Mouse (Mus musculus): ENCODE results near the gene Mier3.

Mier3 gene

DNA sequence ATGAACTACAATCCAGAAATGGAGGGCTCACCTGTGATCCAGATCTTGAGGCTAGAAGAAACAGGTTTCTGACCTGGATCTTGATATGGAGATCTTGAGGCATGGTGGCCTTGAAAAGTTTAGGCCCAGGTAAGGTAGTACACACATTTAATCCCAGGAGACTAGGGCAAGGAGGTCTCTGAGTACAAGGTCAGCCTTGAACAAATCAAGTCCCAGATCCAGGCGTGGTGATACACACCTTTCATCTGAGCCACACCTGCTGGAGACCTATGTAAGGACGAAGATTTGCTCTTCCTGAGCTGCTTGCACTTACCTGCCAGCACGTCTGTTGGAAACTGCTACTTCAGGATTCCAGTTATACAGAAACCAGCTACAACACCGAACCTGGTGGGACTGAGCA lies at the start of gene Mier3:
Gene Mier3 (plus strand): TSS at position 301 of the 400 bp plus-strand sequence.
- no peak for DNase-seq (ENCODE audit: low spot score)

- no peak for DNase-seq (ENCODE audit: low spot score)
These were observed 46.3 kb upstream of the Mier3 start for GRCm38 (mm10) chr13:111634163-111635160.

DNA sequence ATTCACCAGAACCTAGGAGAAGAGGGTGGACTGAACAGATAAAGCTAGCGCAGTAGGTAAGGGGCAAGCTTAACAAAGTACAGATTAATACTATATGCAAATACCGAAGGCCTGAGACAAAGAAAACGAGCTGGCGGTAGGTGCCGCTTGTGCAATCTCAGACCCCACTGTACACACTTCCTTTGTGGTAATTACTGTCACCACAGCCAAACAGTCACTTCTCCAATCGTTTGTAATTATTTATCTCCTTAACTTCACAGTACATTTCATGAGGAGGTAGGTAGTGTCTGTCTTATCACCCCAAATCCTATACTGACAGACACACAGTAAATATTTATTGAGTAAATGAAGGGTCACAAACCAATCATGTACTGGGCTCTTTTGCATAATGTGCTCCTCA lies 40.5 kb upstream of the Mier3 start:
- no peak for DNase-seq (ENCODE audit: low spot score)

- no peak for DNase-seq (ENCODE audit: low spot score)
These were observed 37.1 kb upstream of the Mier3 start for GRCm38 (mm10) chr13:111643636-111644035.

- DNase-seq (ENCODE audit: low spot score) = no peak
These were observed 34.6 kb upstream of the Mier3 start for GRCm38 (mm10) chr13:111646204-111646603.

- no peak for DNase-seq (ENCODE audit: low spot score)
These were observed 33.5 kb upstream of the Mier3 start for GRCm38 (mm10) chr13:111647279-111647678.

- no peak for DNase-seq (ENCODE audit: low spot score)
These were observed 29.8 kb upstream of the Mier3 start for GRCm38 (mm10) chr13:111651020-111651419.

- DNase-seq (ENCODE audit: low spot score) = no peak
These were observed 25.5 kb upstream of the Mier3 start for GRCm38 (mm10) chr13:111655273-111655672.

DNA sequence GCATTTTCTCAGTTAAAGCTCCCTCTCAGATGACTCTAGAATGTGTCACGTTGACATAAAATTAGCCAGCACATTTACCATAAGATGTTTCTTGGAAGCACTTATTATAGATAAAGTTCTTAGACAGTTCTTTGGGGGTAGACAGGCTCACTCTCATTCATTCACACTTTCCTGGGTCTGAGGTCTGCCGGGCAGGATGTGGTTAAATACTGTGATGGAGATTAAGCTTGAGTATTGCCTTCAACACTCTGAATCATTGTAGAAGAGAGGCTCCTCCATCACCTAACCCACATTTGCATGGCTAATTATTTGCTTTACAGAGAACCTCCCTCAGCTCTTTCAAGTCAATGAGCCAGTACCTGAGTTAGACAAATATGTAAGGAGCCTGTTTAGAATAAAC lies 24.9 kb upstream of the Mier3 start:
- DNase-seq (ENCODE audit: low spot score) = no peak

DNA sequence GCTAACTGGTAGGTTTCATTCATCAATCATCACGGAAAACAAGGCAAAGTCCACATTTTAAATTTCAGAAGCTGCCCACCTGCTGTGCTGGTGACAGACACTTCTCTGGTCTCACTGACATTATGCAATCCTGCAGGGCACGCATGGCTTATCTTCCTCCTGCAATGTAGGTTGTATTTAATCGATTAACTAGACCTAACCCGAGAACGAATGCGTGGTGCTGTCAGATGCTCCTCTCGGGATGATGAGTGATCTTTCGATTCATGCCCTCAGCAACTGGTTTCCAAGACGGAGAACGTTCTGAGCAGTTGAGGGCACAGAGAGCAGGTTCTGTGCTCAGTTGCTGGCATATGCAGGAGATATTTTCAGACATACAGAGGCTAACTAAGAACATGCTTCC lies 24.5 kb upstream of the Mier3 start:
- DNase-seq (ENCODE audit: low spot score) = peak; percentile 12

- peak; percentile 15 for DNase-seq (ENCODE audit: low spot score)
These were observed 24.0 kb upstream of the Mier3 start for GRCm38 (mm10) chr13:111656769-111657168.

GRCm38 (mm10) chr13:111658501-111659280 lies 22.1 kb upstream of the Mier3 start:
- DNase-seq (ENCODE audit: low spot score) = no peak

DNA sequence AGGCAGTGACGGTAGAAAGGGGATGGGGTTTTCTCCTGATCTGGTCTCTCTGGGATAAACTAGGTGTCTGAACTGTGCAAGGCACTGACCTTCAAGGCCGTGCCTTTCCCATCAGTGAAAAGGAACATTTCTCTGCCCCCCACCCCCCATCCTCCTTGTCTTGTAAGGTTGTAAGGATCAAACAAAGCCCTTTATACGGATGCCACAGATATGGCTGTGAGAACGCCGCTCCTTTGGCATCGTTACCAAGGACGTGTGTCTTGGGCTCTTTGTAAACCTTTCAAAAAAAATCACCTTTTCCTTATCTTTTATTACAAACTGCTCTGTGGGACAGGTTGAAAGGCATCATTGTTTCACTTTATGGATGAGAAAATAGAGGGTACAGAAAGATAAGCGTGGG lies 21.3 kb upstream of the Mier3 start:
- DNase-seq (ENCODE audit: low spot score) = no peak

- DNase-seq (ENCODE audit: low spot score) = no peak
These were observed 20.7 kb upstream of the Mier3 start for GRCm38 (mm10) chr13:111660072-111660471.

DNA sequence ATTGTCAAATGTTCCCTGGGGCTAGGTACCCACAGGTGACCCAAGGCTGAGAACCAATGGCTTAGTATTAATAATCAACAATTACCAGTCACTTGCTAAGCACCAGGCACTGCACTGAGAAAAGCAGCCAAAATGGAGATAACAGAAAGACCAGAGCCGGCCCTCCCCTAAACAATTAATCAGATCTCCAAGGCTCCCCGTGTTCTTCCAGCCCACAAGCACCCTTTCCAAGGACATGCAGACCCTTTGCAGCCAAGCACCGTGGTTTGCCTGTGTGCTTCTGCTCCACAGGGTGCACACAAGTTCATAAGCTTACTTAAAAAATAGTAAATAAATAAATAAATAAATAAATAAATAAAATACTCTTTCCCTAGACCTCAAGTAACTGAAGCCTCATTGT lies 20.2 kb upstream of the Mier3 start:
- no peak for DNase-seq (ENCODE audit: low spot score)

- no peak for DNase-seq (ENCODE audit: low spot score)
These were observed 12.8 kb upstream of the Mier3 start for GRCm38 (mm10) chr13:111668016-111668415.

GRCm38 (mm10) chr13:111676841-111677240 lies 3.9 kb upstream of the Mier3 start:
- no peak for DNase-seq (ENCODE audit: low spot score)

DNA sequence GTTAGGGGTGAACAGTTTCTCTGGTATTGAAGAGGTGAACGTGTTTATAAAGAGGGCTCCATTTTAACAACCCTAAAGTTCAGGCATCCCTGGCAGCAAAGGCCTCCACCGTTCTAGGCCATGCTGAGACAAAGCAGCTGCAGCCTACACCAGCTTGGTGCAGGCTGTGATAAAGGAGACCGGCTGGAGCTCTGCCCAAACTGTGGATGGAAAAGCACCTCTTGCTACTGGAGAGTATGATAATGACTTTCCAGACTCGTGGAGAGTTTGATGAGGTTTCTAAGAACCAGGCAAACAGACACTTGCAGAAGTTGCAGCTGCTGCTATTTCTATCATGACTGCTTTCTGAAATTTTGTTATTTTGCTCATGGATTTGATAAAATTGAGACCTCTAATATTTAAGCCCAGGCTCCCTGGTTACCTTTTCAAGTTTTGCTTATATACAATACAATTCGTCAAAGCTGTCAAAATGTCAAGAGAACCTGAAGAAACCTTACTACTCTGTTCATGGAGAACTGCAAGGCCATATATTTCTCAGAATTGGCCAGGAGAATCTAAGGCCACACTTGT lies 3.4 kb downstream of the Mier3 start:
- peak; percentile 54 for DNase-seq (ENCODE audit: low spot score)

- DNase-seq (ENCODE audit: low spot score) = peak; percentile 79
These were observed 5.1 kb downstream of the Mier3 start for GRCm38 (mm10) chr13:111685751-111686462.

GRCm38 (mm10) chr13:111686522-111687284 lies 5.9 kb downstream of the Mier3 start:
- DNase-seq (ENCODE audit: low spot score) = peak; percentile 49

DNA sequence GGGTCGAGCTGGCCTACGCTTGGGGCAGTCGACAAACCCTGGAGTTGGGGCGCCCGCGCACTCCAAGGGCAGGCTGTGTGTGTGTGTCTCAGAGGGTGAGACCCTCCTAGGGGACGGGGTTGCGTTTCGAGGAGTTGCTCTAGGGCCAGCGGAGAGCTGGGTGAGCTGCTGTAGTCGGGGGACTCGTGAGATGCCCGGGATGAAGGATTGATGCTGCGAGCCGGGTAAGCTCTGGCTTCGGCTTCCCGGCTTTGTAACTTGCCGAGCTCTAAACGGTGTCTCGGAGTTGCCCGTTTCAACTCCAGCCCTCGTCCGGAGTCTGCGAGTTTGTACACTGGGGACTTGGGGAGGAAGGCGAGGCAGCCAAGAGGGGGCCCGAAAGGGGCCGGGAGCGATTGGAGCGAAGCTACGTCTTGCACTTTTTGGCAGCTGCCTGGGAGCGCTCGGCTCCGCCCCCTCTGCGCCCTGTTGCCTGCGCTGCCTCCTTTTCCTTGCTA lies 6.6 kb downstream of the Mier3 start:
- peak; percentile 69 for DNase-seq (ENCODE audit: low spot score)
